Mouse (Mus musculus): ENCODE measurements around the gene Rpusd2. TPM values are rescaled to one million over a fixed set of nuclear protein-coding genes. Genes with fewer than 3 reads are reported as not detected.
A peak's percentile ranks its signal among the peaks of the same experiment; 100 is the strongest.

Rpusd2 gene
- polyA plus RNA-seq, 1 experiment, result 5.5 TPM

DNA sequence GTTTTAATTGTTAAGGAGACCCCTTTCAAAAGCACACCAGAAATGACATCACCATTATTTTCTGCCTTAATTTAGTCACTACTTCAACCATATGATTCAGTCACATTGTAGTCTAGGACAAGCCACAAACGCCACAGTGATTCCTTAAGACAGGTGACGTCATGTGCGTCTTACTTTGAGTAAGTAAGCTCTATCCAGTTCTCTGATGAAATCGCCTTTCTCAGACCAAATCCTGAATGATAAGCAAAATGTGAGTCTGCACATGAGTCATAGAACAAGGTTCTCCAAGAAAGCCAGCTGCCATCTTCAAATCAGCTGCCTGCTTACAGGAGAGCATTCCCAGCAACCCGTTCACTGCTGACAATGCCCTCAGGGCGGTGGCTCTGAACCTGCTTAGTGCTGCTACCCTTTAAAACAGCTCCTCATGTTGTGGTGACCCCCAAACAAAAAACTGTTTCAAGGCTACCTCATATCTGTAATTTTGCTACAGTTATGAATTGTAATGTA is 11.4 kb upstream of the Rpusd2 start:
- Histone ChIP-seq H3K27me3 (ENCODE audit: control insufficient read depth, insufficient read depth, low read length) (no peaks in the 10 kb centered on the region), H3K4me1 (ENCODE audit: control insufficient read depth, insufficient read depth, low read length) (peaks cover 3% of the 10 kb centered on the region), H3K27ac (ENCODE audit: insufficient read depth, low read length) (no peak overlapping the region), H3K4me3 (replicated peaks; ENCODE audit: insufficient read depth, low read depth, low read length) (no peak overlapping the region)
- TF ChIP-seq POLR2A (IDR thresholded peaks at IDR 0.05; ENCODE audit: borderline replicate concordance, insufficient read depth, low read length) (no peak), CTCF (IDR thresholded peaks at IDR 0.05; ENCODE audit: borderline replicate concordance, insufficient read depth, low read depth, low read length) (no peak)
- 94% methylated on average over 6 of the region's 6 CpGs for WGBS
- no peak for DNase-seq

DNA sequence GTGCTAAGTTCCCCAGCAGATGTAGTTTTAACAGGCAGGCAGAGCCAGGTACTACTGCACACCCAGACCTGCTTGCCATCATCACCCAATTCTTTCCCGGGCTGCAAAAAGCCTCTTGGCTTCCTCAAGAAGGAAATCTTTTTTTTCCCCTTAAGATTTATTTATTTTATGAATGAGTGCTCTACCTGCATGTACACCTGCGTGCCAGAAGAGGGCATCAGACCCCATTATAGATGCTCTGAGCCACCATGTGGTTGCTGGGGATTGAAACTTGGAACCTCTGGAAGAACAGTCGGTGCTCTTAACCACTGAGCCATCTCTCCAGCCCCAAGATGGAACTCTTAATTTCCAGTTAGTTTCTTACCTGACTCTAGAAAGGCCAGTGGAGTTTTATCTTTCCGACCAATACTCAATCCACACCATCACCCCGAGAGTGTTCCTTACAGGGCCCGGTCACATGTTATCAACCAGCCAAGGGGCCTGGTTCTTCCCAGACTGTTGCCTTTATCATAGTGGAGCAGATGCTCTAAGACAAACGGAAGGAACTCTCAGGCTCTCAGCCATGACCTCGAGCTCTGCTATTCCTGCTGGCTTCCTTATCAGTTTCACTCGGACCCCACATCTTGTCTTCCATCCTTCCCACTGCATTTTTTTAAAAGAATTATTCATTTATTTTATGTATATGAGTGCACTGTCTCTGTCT is 9.9 kb upstream of the Rpusd2 start:
- no peak overlapping the region for H3K27ac ChIP-seq (ENCODE audit: insufficient read depth, low read length)
- peaks cover 4% of the 10 kb centered on the region; the same call in 1 of the 2 replicates for H3K4me1 ChIP-seq (ENCODE audit: control insufficient read depth, insufficient read depth, low read length)
- no peaks in the 10 kb centered on the region for H3K27me3 ChIP-seq (ENCODE audit: control insufficient read depth, insufficient read depth, low read length)
- DNase-seq, result no peak
- 77% methylated on average over 9 of the region's 9 CpGs for WGBS
- TF ChIP-seq CTCF (IDR thresholded peaks at IDR 0.05; ENCODE audit: borderline replicate concordance, insufficient read depth, low read depth, low read length) (peak; percentile 31; the same call in 1 of the 2 replicates), POLR2A (IDR thresholded peaks at IDR 0.05; ENCODE audit: borderline replicate concordance, insufficient read depth, low read length) (no peak)
- no peak overlapping the region for H3K4me3 ChIP-seq (replicated peaks; ENCODE audit: insufficient read depth, low read depth, low read length)

DNA sequence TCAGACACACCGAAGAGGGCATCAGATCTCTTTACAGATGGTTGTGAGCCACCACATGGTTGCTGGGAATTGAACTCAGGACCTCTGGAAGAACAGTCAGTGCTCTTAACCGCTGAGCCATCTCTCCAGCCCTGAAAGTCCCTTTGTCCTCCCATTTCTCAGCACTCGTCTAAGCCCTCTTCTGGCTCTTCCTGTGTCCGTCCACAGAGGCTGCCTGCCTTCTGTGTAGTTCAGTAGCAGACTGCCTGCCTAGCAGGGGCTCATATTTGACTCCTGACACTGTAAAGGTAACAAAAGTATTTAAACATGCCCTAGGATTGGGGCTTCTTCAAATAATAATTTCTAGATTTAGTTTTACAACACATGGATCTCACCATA is 9.4 kb upstream of the Rpusd2 start:
- Histone ChIP-seq H3K27me3 (ENCODE audit: control insufficient read depth, insufficient read depth, low read length) (no peaks in the 10 kb centered on the region), H3K4me3 (replicated peaks; ENCODE audit: insufficient read depth, low read depth, low read length) (no peak overlapping the region), H3K27ac (ENCODE audit: insufficient read depth, low read length) (no peak overlapping the region), H3K4me1 (ENCODE audit: control insufficient read depth, insufficient read depth, low read length) (peaks cover 4% of the 10 kb centered on the region; the same call in 1 of the 2 replicates)
- TF ChIP-seq CTCF (IDR thresholded peaks at IDR 0.05; ENCODE audit: borderline replicate concordance, insufficient read depth, low read depth, low read length) (no peak), POLR2A (IDR thresholded peaks at IDR 0.05; ENCODE audit: borderline replicate concordance, insufficient read depth, low read length) (no peak)
- WGBS, result 65% methylated on average over 4 of the region's 4 CpGs
- no peak for DNase-seq

DNA sequence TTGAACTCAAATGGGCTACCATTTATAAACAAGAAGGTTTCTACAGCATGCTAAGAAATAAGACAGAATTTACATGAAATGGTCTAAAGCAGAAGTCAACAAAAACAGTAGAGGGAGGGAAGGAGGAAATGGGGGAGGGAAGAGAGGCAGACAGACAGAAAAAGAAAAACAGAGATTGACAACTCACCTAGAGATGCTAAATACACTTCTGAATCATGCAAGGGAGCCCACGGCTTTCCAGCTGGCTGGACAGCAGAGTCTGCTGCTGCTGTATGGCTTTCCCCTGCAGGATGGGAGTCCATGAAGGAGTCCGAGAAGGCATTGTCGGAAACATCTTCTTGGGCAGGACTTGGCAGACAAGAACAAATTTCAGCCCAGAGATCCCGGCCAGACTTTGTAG is 7.6 kb upstream of the Rpusd2 start:
- WGBS, result 85% methylated on average over 4 of the region's 4 CpGs
- Histone ChIP-seq H3K4me1 (ENCODE audit: control insufficient read depth, insufficient read depth, low read length) (peaks cover 4% of the 10 kb centered on the region; the same call in 1 of the 2 replicates), H3K4me3 (replicated peaks; ENCODE audit: insufficient read depth, low read depth, low read length) (no peak overlapping the region), H3K27me3 (ENCODE audit: control insufficient read depth, insufficient read depth, low read length) (no peaks in the 10 kb centered on the region), H3K27ac (ENCODE audit: insufficient read depth, low read length) (no peak overlapping the region)
- no peak for DNase-seq
- TF ChIP-seq POLR2A (IDR thresholded peaks at IDR 0.05; ENCODE audit: borderline replicate concordance, insufficient read depth, low read length) (no peak), CTCF (IDR thresholded peaks at IDR 0.05; ENCODE audit: borderline replicate concordance, insufficient read depth, low read depth, low read length) (no peak)

DNA sequence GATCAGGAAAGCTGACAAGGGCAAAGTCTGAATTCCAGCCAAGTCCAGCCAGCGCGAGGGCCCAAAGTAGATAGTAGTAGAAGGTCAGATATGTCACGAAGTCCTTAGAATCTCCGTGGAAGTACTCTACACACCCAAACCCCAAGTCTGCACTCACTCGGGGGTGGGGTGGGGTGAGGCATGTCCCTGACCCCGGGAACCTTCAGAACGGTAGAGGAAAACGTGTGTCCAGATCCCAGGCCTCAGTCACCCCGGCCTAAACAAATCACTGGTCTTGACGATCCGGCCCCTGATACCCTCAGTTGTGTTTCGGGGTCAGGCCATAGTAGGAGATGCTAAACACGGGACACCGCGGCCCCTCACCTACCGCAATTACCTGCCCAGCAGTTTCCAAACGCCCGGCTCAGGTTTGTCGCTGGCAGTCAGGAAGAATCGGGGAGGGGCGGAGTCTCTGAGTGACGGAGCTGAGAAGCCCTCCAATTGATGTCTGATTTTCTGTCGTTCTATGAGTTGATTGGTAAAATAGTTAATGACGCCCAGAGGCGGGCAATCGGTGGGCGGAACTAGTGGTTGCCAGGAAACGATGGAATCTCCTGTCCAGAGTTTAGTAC is 5.5 kb upstream of the Rpusd2 start, which contains the start of gene Ccdc32:
Ccdc32 (minus strand) TSS at position 453 of the 611 bp plus-strand sequence.
- Histone ChIP-seq H3K27ac (ENCODE audit: insufficient read depth, low read length) (0 out of 2 replicates have a peak within 1 kb of the TSS, but pooled peaks have one; percentile 2), H3K4me3 (replicated peaks; ENCODE audit: insufficient read depth, low read depth, low read length) (peak within 1 kb of the TSS; percentile 97), H3K4me1 (ENCODE audit: control insufficient read depth, insufficient read depth, low read length) (peaks cover 4% of the 10 kb centered on the region; the same call in 1 of the 2 replicates), H3K27me3 (ENCODE audit: control insufficient read depth, insufficient read depth, low read length) (no peaks in the 10 kb centered on the region)
- DNase-seq, result peak; percentile 95 to 96
- WGBS, result under 1% methylated on average over 28 of the region's 28 CpGs
- TF ChIP-seq CTCF (IDR thresholded peaks at IDR 0.05; ENCODE audit: borderline replicate concordance, insufficient read depth, low read depth, low read length), result no peak
- peak; percentile 44; the same call in 1 of the 2 replicates for TF ChIP-seq POLR2A (IDR thresholded peaks at IDR 0.05; ENCODE audit: borderline replicate concordance, insufficient read depth, low read length)

- no peaks in the 10 kb centered on the region for H3K27me3 ChIP-seq (ENCODE audit: control insufficient read depth, insufficient read depth, low read length)
- DNase-seq, result no peak
- WGBS, result 64% methylated on average over 4 of the region's 4 CpGs
- peaks cover 4% of the 10 kb centered on the region; the same call in 1 of the 2 replicates for H3K4me1 ChIP-seq (ENCODE audit: control insufficient read depth, insufficient read depth, low read length)
- TF ChIP-seq POLR2A (IDR thresholded peaks at IDR 0.05; ENCODE audit: borderline replicate concordance, insufficient read depth, low read length), result no peak
- TF ChIP-seq CTCF (IDR thresholded peaks at IDR 0.05; ENCODE audit: borderline replicate concordance, insufficient read depth, low read depth, low read length), result no peak
- H3K27ac ChIP-seq (ENCODE audit: insufficient read depth, low read length), result no peak overlapping the region
- H3K4me3 ChIP-seq (replicated peaks; ENCODE audit: insufficient read depth, low read depth, low read length), result no peak overlapping the region
Measured at GRCm38 (mm10) chr2:119032191-119032590, 2.4 kb upstream of the Rpusd2 start.

GRCm38 (mm10) chr2:119035397-119035745 is 781 bp downstream of the Rpusd2 start:
- DNase-seq, result no peak
- no peaks in the 10 kb centered on the region for H3K27me3 ChIP-seq (ENCODE audit: control insufficient read depth, insufficient read depth, low read length)
- no peaks in the 10 kb centered on the region for H3K4me1 ChIP-seq (ENCODE audit: control insufficient read depth, insufficient read depth, low read length)
- WGBS, result 6% methylated on average over 7 of the region's 7 CpGs
- H3K27ac ChIP-seq (ENCODE audit: insufficient read depth, low read length), result no peak overlapping the region
- no peak for TF ChIP-seq CTCF (IDR thresholded peaks at IDR 0.05; ENCODE audit: borderline replicate concordance, insufficient read depth, low read depth, low read length)
- no peak for TF ChIP-seq POLR2A (IDR thresholded peaks at IDR 0.05; ENCODE audit: borderline replicate concordance, insufficient read depth, low read length)
- H3K4me3 ChIP-seq (replicated peaks; ENCODE audit: insufficient read depth, low read depth, low read length), result peak overlapping the region; percentile 62
